Mouse (Mus musculus): Measurements from ENCODE around the gene Rbms1.
A peak's percentile ranks its signal among the peaks of the same experiment; 100 is the strongest.
"Not testable (repeated sequence)": the region's sequence is repeated elsewhere in the genome, so short reads cannot be mapped to it uniquely, and the experiment has no call there.

The Rbms1 gene

GRCm38 (mm10) chr2:60847984-60848383 is 115.0 kb downstream of the Rbms1 start:
- no peak for DNase-seq (ENCODE audit: low spot score)

GRCm38 (mm10) chr2:60845316-60845894 is 117.6 kb downstream of the Rbms1 start:
- DNase-seq (ENCODE audit: low spot score), result peak; percentile 28

- no peak for DNase-seq (ENCODE audit: low spot score)
Measured at GRCm38 (mm10) chr2:60844259-60844658, 118.7 kb downstream of the Rbms1 start.

GRCm38 (mm10) chr2:60843633-60844032 is 119.4 kb downstream of the Rbms1 start:
- no peak for DNase-seq (ENCODE audit: low spot score)

GRCm38 (mm10) chr2:60842976-60843375 is 120.0 kb downstream of the Rbms1 start:
- DNase-seq (ENCODE audit: low spot score), result no peak

GRCm38 (mm10) chr2:60840922-60841321 is 122.1 kb downstream of the Rbms1 start:
- DNase-seq (ENCODE audit: low spot score), result no peak

- DNase-seq (ENCODE audit: low spot score), result no peak
Measured at GRCm38 (mm10) chr2:60839498-60839897, 123.5 kb downstream of the Rbms1 start.

- DNase-seq (ENCODE audit: low spot score), result no peak
Measured at GRCm38 (mm10) chr2:60838856-60839255, 124.1 kb downstream of the Rbms1 start.

- no peak for DNase-seq (ENCODE audit: low spot score)
Measured at GRCm38 (mm10) chr2:60837616-60838015, 125.4 kb downstream of the Rbms1 start.

- no peak for DNase-seq (ENCODE audit: low spot score)
Measured at GRCm38 (mm10) chr2:60836237-60836636, 126.8 kb downstream of the Rbms1 start.

- DNase-seq (ENCODE audit: low spot score), result no peak
Measured at GRCm38 (mm10) chr2:60834293-60834692, 128.7 kb downstream of the Rbms1 start.

GRCm38 (mm10) chr2:60832254-60832653 is 130.7 kb downstream of the Rbms1 start:
- no peak for DNase-seq (ENCODE audit: low spot score)

- not testable (repeated sequence) for DNase-seq (ENCODE audit: low spot score)
Measured at GRCm38 (mm10) chr2:60830464-60830863, 132.5 kb downstream of the Rbms1 start.

- no peak for DNase-seq (ENCODE audit: low spot score)
Measured at GRCm38 (mm10) chr2:60828908-60829462, 134.0 kb downstream of the Rbms1 start.

GRCm38 (mm10) chr2:60827152-60827428 is 135.9 kb downstream of the Rbms1 start:
- DNase-seq (ENCODE audit: low spot score), result no peak

GRCm38 (mm10) chr2:60826406-60827151 is 136.4 kb downstream of the Rbms1 start:
- no peak for DNase-seq (ENCODE audit: low spot score)

- no peak for DNase-seq (ENCODE audit: low spot score)
Measured at GRCm38 (mm10) chr2:60825690-60826089, 137.3 kb downstream of the Rbms1 start.

GRCm38 (mm10) chr2:60821635-60822034 is 141.4 kb downstream of the Rbms1 start:
- no peak for DNase-seq (ENCODE audit: low spot score)

- no peak for DNase-seq (ENCODE audit: low spot score)
Measured at GRCm38 (mm10) chr2:60818632-60819031, 144.4 kb downstream of the Rbms1 start.

GRCm38 (mm10) chr2:60816307-60816706 is 146.7 kb downstream of the Rbms1 start:
- no peak for DNase-seq (ENCODE audit: low spot score)

- no peak for DNase-seq (ENCODE audit: low spot score)
Measured at GRCm38 (mm10) chr2:60814788-60815187, 148.2 kb downstream of the Rbms1 start.

- no peak for DNase-seq (ENCODE audit: low spot score)
Measured at GRCm38 (mm10) chr2:60812949-60813348, 150.0 kb downstream of the Rbms1 start.

- peak; percentile 61 for DNase-seq (ENCODE audit: low spot score)
Measured at GRCm38 (mm10) chr2:60810617-60811016, 152.4 kb downstream of the Rbms1 start.

- DNase-seq (ENCODE audit: low spot score), result peak; percentile 18
Measured at GRCm38 (mm10) chr2:60809441-60809921, 153.5 kb downstream of the Rbms1 start.
